Mouse (Mus musculus): ENCODE results near the gene Duoxa1.

The Duoxa1 gene

GRCm38 (mm10) chr2:122313536-122313935 lies at the start of gene Duoxa1:
TSS of gene Duoxa1 (minus strand) at chr2:122313730.
- Histone ChIP-seq H3K36me3 (ENCODE audit: control insufficient read depth, insufficient read depth, low read length, poor library complexity, severe bottlenecking) (no peaks in the 10 kb centered on the region), H3K27me3 (ENCODE audit: control insufficient read depth, insufficient read depth, low read length, poor library complexity, severe bottlenecking) (no peaks in the 10 kb centered on the region)
- DNase-seq (ENCODE audit: low read depth, low spot score), result no peak

- no peak for DNase-seq (ENCODE audit: low read depth, low spot score)
- Histone ChIP-seq H3K36me3 (ENCODE audit: control insufficient read depth, insufficient read depth, low read length, poor library complexity, severe bottlenecking) (no peaks in the 10 kb centered on the region), H3K27me3 (ENCODE audit: control insufficient read depth, insufficient read depth, low read length, poor library complexity, severe bottlenecking) (no peaks in the 10 kb centered on the region)
These were observed 49.3 kb upstream of the Duoxa1 start for GRCm38 (mm10) chr2:122362622-122363523.

- DNase-seq (ENCODE audit: low read depth, low spot score), result no peak
- Histone ChIP-seq H3K36me3 (ENCODE audit: control insufficient read depth, insufficient read depth, low read length, poor library complexity, severe bottlenecking) (no peaks in the 10 kb centered on the region), H3K27me3 (ENCODE audit: control insufficient read depth, insufficient read depth, low read length, poor library complexity, severe bottlenecking) (no peaks in the 10 kb centered on the region)
These were observed 48.5 kb upstream of the Duoxa1 start for GRCm38 (mm10) chr2:122361868-122362621.

GRCm38 (mm10) chr2:122361181-122361580 lies 47.7 kb upstream of the Duoxa1 start:
- DNase-seq (ENCODE audit: low read depth, low spot score), result peak; percentile 51
- no peaks in the 10 kb centered on the region for H3K36me3 ChIP-seq (ENCODE audit: control insufficient read depth, insufficient read depth, low read length, poor library complexity, severe bottlenecking)
- H3K27me3 ChIP-seq (ENCODE audit: control insufficient read depth, insufficient read depth, low read length, poor library complexity, severe bottlenecking), result no peaks in the 10 kb centered on the region

GRCm38 (mm10) chr2:122360310-122360709 lies 46.8 kb upstream of the Duoxa1 start:
- Histone ChIP-seq H3K27me3 (ENCODE audit: control insufficient read depth, insufficient read depth, low read length, poor library complexity, severe bottlenecking) (no peaks in the 10 kb centered on the region), H3K36me3 (ENCODE audit: control insufficient read depth, insufficient read depth, low read length, poor library complexity, severe bottlenecking) (no peaks in the 10 kb centered on the region)
- DNase-seq (ENCODE audit: low read depth, low spot score), result no peak

GRCm38 (mm10) chr2:122356187-122356586 lies 42.7 kb upstream of the Duoxa1 start:
- DNase-seq (ENCODE audit: low read depth, low spot score), result no peak
- no peaks in the 10 kb centered on the region for H3K27me3 ChIP-seq (ENCODE audit: control insufficient read depth, insufficient read depth, low read length, poor library complexity, severe bottlenecking)
- H3K36me3 ChIP-seq (ENCODE audit: control insufficient read depth, insufficient read depth, low read length, poor library complexity, severe bottlenecking), result no peaks in the 10 kb centered on the region

- no peaks in the 10 kb centered on the region for H3K36me3 ChIP-seq (ENCODE audit: control insufficient read depth, insufficient read depth, low read length, poor library complexity, severe bottlenecking)
These were observed 41.9 kb upstream of the Duoxa1 start for GRCm38 (mm10) chr2:122355389-122355788.

GRCm38 (mm10) chr2:122354191-122354929 lies 40.8 kb upstream of the Duoxa1 start:
- no peak for DNase-seq (ENCODE audit: low read depth, low spot score)
- H3K27me3 ChIP-seq (ENCODE audit: control insufficient read depth, insufficient read depth, low read length, poor library complexity, severe bottlenecking), result no peaks in the 10 kb centered on the region
- no peaks in the 10 kb centered on the region for H3K36me3 ChIP-seq (ENCODE audit: control insufficient read depth, insufficient read depth, low read length, poor library complexity, severe bottlenecking)

More at GRCm38 (mm10) chr2:122355389-122355788, 41.9 kb upstream of the Duoxa1 start:
- H3K27me3 ChIP-seq (ENCODE audit: control insufficient read depth, insufficient read depth, low read length, poor library complexity, severe bottlenecking), result no peaks in the 10 kb centered on the region
- DNase-seq (ENCODE audit: low read depth, low spot score), result no peak

GRCm38 (mm10) chr2:122353765-122354164 lies 40.2 kb upstream of the Duoxa1 start:
- no peaks in the 10 kb centered on the region for H3K27me3 ChIP-seq (ENCODE audit: control insufficient read depth, insufficient read depth, low read length, poor library complexity, severe bottlenecking)
- H3K36me3 ChIP-seq (ENCODE audit: control insufficient read depth, insufficient read depth, low read length, poor library complexity, severe bottlenecking), result no peaks in the 10 kb centered on the region
- DNase-seq (ENCODE audit: low read depth, low spot score), result no peak

GRCm38 (mm10) chr2:122352992-122353391 lies 39.5 kb upstream of the Duoxa1 start:
- no peak for DNase-seq (ENCODE audit: low read depth, low spot score)
- H3K27me3 ChIP-seq (ENCODE audit: control insufficient read depth, insufficient read depth, low read length, poor library complexity, severe bottlenecking), result no peaks in the 10 kb centered on the region
- H3K36me3 ChIP-seq (ENCODE audit: control insufficient read depth, insufficient read depth, low read length, poor library complexity, severe bottlenecking), result no peaks in the 10 kb centered on the region

- Histone ChIP-seq H3K27me3 (ENCODE audit: control insufficient read depth, insufficient read depth, low read length, poor library complexity, severe bottlenecking) (no peaks in the 10 kb centered on the region), H3K36me3 (ENCODE audit: control insufficient read depth, insufficient read depth, low read length, poor library complexity, severe bottlenecking) (no peaks in the 10 kb centered on the region)
- DNase-seq (ENCODE audit: low read depth, low spot score), result no peak
These were observed 38.4 kb upstream of the Duoxa1 start for GRCm38 (mm10) chr2:122351931-122352329.

- DNase-seq (ENCODE audit: low read depth, low spot score), result no peak
- no peaks in the 10 kb centered on the region for H3K36me3 ChIP-seq (ENCODE audit: control insufficient read depth, insufficient read depth, low read length, poor library complexity, severe bottlenecking)
- no peaks in the 10 kb centered on the region for H3K27me3 ChIP-seq (ENCODE audit: control insufficient read depth, insufficient read depth, low read length, poor library complexity, severe bottlenecking)
These were observed 37.8 kb upstream of the Duoxa1 start for GRCm38 (mm10) chr2:122351156-122351930.

GRCm38 (mm10) chr2:122349136-122349785 lies 35.7 kb upstream of the Duoxa1 start:
- Histone ChIP-seq H3K27me3 (ENCODE audit: control insufficient read depth, insufficient read depth, low read length, poor library complexity, severe bottlenecking) (no peaks in the 10 kb centered on the region), H3K36me3 (ENCODE audit: control insufficient read depth, insufficient read depth, low read length, poor library complexity, severe bottlenecking) (no peaks in the 10 kb centered on the region)
- peak; percentile 22 for DNase-seq (ENCODE audit: low read depth, low spot score)

Data from splenic B cell, adult 2 months (primary cell).